Mouse (Mus musculus) lung, embryonic 15.5 days (tissue): ENCODE measurements around the gene Wnt11. TPM values are rescaled to one million over a fixed set of nuclear protein-coding genes. Genes with fewer than 3 reads are reported as not detected.
A peak's percentile ranks its signal among the peaks of the same experiment; 100 is the strongest.

Experiments used
- ATAC-seq: fragments of 200-750 bp; cut with Nextera tagmentation; 2 replicates; pipeline ENCODE4 v1.8.0; 2017; ENCODE audit warnings: moderate number of reproducible peaks, borderline replicate concordance; ENCODE audit not compliant: low FRiP score, low TSS enrichment; ENCODE audit errors: extremely low read depth
- H3K27ac ChIP-seq: fragments of 300-500 bp; sonication (generic); 2 replicates; pipeline ENCODE4 v1.5.1; 2015; ENCODE audit warnings: moderate library complexity, mild to moderate bottlenecking, inconsistent platforms
- H3K27me3 ChIP-seq: fragments of 300-500 bp; sonication (generic); 2 replicates; pipeline ENCODE4 v1.6.1; 2015; ENCODE audit warnings: inconsistent platforms
- H3K36me3 ChIP-seq: fragments of 300-500 bp; sonication (generic); 2 replicates; pipeline ENCODE4 v1.6.1; 2015; ENCODE audit warnings: inconsistent platforms
- H3K4me1 ChIP-seq: fragments of 300-500 bp; sonication (generic); 2 replicates; pipeline ENCODE4 v1.6.1; 2015; ENCODE audit warnings: inconsistent platforms
- H3K4me2 ChIP-seq: fragments of 300-500 bp; sonication (generic); 2 replicates; pipeline ENCODE4 v1.6.1; 2015; ENCODE audit warnings: inconsistent platforms, mild to moderate bottlenecking, moderate library complexity
- H3K4me3 ChIP-seq: fragments of 300-500 bp; sonication (generic); 2 replicates; pipeline ENCODE4 v1.5.1; 2015; ENCODE audit warnings: mild to moderate bottlenecking, inconsistent platforms
- H3K9ac ChIP-seq: fragments of 300-500 bp; sonication (generic); 2 replicates; pipeline ENCODE4 v1.6.1; 2015; ENCODE audit warnings: inconsistent platforms
- H3K9me3 ChIP-seq: fragments of 300-500 bp; sonication (generic); 2 replicates; pipeline ENCODE4 v1.6.1; 2016; ENCODE audit warnings: inconsistent platforms
- WGBS: fragments of 180-500 bp; shearing (Covaris S2); methylation state at CpG from one replicate; pipeline ENCODE4 v1.1.7; 2015; 5-methylcytosine and 5-hydroxymethylcytosine counted together
- polyA plus RNA-seq: library from polyadenylated mRNA; unstranded; fragments of >200 nt; fragmentation: Nextera tagmentation; extraction: Ambion mirVana; gene quantifications from 2 replicates; pipeline ENCODE4 v1.2.1, GENCODE M21; 2015

Wnt11 gene
- 18.9 and 19.8 TPM in 2 replicates for polyA plus RNA-seq

DNA sequence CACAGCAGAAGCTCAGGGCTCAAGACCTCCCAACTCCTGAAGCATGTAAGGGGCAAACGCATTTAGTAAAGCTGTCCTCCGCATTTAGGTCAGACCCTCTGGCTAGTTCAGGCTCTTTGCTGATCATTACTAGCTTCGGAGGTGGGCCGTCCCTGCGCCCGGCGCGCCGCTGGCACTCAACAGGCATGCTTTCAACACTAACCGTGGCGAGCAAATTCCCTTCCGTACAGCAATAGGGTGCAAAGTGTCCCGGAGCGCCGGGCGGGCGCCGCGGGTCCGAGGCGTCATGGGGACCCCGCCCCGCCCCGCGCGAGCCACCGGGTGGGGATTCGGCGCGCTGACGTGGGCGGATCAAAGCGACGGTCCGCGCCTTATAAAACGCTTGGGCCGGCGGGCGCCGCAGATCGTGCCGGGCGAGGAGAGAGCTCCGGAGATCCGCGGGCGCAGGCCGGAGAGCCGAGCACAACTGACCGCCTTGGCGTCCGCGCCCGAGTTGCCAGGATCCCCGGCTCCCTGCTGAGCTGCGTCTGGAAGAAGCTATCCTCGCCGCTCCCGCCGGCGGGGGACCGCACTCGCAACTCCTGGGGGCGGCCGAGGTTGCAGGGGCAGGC lies at the start of gene Wnt11:
Wnt11 (plus strand) TSS at position 402 of the 611 bp plus-strand sequence.
- no peak for ATAC-seq
- H3K9me3 ChIP-seq = no peaks in the 10 kb centered on the region
- H3K4me2 ChIP-seq = peak within 1 kb of the TSS; percentile 99
- H3K9ac ChIP-seq = peak within 1 kb of the TSS; percentile 72
- WGBS = under 1% methylated on average over 66 of the region's 66 CpGs
- peak within 1 kb of the TSS; percentile 23; the same call in 1 of the 2 replicates for H3K27ac ChIP-seq
- peak within 1 kb of the TSS; percentile 64 for H3K4me3 ChIP-seq
- no peaks in the 10 kb centered on the region for H3K36me3 ChIP-seq
- H3K27me3 ChIP-seq = peaks cover 71% of the 10 kb centered on the region
- H3K4me1 ChIP-seq = peaks cover 49% of the 10 kb centered on the region

DNA sequence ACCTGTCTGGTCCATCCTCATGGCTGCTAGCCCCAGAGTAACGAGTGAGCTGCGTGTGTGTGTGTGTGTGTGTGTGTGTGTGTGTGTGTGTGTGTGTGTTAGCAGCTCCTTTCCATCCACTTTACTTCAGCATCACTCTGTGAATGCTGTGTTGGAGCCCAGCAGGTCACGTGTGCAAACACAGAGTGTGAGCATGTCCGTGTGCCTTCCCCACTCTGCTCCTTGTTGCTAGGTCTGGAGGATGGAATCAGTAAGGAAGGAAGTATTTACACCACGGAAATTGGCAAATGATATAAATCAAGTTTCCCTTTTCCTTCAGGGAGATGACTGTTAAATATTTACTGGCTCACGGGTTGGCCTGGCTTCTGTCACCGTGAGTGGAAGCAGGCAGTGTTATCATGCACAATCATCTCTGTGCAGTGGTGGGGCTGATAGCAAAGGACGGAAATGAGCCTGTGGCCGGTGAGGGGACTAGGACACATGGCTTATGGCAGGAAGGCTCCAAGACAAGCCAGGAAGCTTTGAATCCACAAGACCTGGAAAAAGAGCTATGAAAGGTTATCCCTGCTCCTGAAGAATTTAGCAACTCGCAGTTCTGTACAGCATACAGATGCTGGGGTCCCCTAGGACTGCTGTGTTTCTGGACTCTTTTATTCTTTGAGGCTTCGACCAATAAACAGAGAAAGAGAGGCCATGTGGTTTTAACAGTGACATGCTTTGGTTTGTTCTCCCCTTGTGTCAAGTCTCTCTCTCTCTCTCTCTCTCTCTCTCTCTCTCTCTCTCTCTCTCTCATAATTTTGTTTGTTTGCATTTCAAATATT lies 47.9 kb upstream of the Wnt11 start:
- 27% methylated on average over 11 of the region's 11 CpGs for WGBS
- Histone ChIP-seq H3K4me2 (no peak overlapping the region), H3K27ac (no peak overlapping the region)

DNA sequence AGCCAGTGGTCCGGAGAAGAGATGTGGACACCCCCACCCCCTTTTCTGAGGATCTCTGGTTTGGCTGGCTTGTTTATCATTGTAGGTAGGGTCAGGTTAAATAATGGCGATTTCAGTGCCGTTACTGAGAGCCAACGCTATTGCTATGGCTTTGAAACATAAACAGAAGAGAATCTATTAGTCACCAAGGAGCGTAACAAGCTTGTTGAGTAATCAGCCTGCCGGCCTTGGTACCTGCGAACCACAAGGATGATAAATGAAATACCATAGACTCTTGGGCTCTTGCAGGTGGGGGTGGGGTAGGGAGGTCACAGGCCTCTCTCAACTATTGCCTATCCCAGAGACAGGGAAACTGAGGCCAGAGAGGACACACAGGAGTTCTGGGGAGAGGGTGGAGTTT lies 46.2 kb upstream of the Wnt11 start:
- Histone ChIP-seq H3K4me2 (no peak overlapping the region), H3K27me3 (no peaks in the 10 kb centered on the region), H3K36me3 (no peaks in the 10 kb centered on the region), H3K9me3 (no peaks in the 10 kb centered on the region), H3K9ac (no peak overlapping the region), H3K4me1 (peaks cover 26% of the 10 kb centered on the region), H3K4me3 (no peak overlapping the region), H3K27ac (no peak overlapping the region)
- no peak for ATAC-seq
- whole genome bisulfite sequencing = 40% methylated on average over 7 of the region's 7 CpGs

More for the DNA sequence above, 47.9 kb upstream of the Wnt11 start:
- H3K4me3 ChIP-seq = no peak overlapping the region
- no peaks in the 10 kb centered on the region for H3K9me3 ChIP-seq
- H3K36me3 ChIP-seq = no peaks in the 10 kb centered on the region
- peaks cover 35% of the 10 kb centered on the region for H3K4me1 ChIP-seq
- ATAC-seq = no peak
- H3K27me3 ChIP-seq = no peaks in the 10 kb centered on the region
- no peak overlapping the region for H3K9ac ChIP-seq

DNA sequence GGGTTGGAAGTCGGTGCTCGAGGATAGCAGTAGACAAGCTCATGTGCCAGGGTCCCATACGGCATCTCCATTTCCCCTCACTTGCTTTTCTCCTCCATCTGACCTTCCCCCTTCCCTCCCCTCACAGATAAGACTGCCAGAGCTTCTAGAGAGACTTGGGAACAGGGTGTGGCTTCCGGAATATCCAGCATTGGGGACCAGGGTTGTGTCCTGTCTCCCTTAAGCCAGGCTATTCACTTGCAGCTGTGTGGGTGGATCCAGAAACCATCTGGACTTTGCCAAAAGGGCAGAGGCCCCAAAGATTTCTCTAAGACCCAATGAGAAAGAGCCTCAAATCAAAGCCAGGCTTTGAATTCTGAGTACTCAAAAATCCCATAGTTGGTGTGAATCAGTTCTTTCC lies 45.8 kb upstream of the Wnt11 start:
- 56% methylated on average over 4 of the region's 4 CpGs for WGBS
- H3K27ac ChIP-seq = no peak overlapping the region

DNA sequence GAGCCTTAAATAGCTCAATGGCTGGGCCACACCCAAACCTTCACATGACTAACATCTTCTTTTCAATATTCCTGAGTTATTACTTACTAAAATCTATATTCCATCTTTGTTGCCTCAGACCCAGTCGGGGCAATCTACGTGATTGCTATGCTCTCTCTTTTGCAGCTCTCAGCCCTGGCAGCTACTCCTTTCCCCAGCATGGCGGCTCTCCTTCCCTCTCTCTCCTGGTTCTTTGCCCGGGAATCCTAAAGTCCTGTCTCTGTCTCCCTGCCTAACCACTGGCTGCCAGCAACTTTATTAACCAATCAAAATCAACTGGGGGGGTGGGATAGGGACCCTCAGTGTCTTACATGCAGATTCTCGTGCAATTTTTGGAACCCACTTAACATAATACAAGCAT lies 43.0 kb upstream of the Wnt11 start:
- no peaks in the 10 kb centered on the region for H3K27me3 ChIP-seq
- no peak for ATAC-seq
- 77% methylated on average over 5 of the region's 5 CpGs for WGBS

More for the DNA sequence above, 45.8 kb upstream of the Wnt11 start:
- Histone ChIP-seq H3K4me2 (no peak overlapping the region), H3K27me3 (no peaks in the 10 kb centered on the region), H3K4me1 (peaks cover 26% of the 10 kb centered on the region), H3K4me3 (no peak overlapping the region), H3K36me3 (no peaks in the 10 kb centered on the region), H3K9ac (no peak overlapping the region), H3K9me3 (no peaks in the 10 kb centered on the region)
- no peak for ATAC-seq

DNA sequence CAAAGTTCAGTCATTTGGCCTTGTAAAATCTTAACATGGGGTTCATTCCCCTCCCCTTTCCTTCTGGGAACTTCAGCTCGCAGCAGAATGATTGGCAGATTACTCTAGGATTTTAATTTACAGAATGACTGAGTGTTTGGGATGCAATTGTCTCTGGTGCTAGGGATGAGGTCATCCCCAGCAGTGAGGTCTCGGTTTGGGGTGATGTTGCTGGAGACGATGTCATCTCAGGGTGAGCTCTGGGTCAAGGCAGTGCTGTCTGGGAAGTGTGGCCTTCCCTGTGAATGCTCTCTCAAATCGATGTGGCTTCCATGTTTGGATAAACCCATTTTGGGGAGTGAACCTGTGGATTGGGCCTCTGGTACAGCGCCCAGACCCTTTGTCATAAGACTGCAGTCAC lies 41.1 kb upstream of the Wnt11 start:
- no peaks in the 10 kb centered on the region for H3K9me3 ChIP-seq
- H3K27ac ChIP-seq = no peak overlapping the region
- no peak overlapping the region for H3K9ac ChIP-seq
- no peaks in the 10 kb centered on the region for H3K36me3 ChIP-seq
- H3K4me2 ChIP-seq = no peak overlapping the region
- H3K4me3 ChIP-seq = no peak overlapping the region
- no peak for ATAC-seq
- H3K4me1 ChIP-seq = peaks cover 21% of the 10 kb centered on the region
- 46% methylated on average over 5 of the region's 5 CpGs for WGBS
- H3K27me3 ChIP-seq = no peaks in the 10 kb centered on the region

More for the DNA sequence above, 43.0 kb upstream of the Wnt11 start:
- no peak overlapping the region for H3K9ac ChIP-seq
- no peak overlapping the region for H3K4me2 ChIP-seq
- no peak overlapping the region for H3K4me3 ChIP-seq
- H3K4me1 ChIP-seq = peaks cover 9% of the 10 kb centered on the region
- H3K9me3 ChIP-seq = no peaks in the 10 kb centered on the region
- H3K27ac ChIP-seq = no peak overlapping the region
- no peaks in the 10 kb centered on the region for H3K36me3 ChIP-seq

DNA sequence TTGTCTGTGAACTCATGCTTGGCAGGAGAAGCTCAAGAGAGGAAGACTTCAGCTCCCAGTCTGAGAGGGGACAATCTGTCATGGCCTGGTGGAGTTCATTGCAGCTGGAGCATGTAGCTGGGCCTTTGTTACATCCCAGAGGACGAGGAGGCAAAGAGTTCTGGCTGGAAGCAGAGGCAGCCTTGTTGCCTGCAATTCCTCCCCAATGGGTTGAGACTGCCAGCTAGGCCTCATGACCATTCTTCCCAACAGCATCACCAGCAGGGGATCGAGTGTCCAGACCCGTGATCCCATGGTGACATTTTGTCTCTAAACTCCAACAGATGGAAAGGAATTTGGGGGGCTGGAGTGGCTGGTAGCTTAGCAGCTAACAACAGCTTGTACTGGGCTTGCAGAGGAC lies 40.5 kb upstream of the Wnt11 start:
- H3K36me3 ChIP-seq = no peaks in the 10 kb centered on the region
- H3K27ac ChIP-seq = no peak overlapping the region
- ATAC-seq = no peak
- no peak overlapping the region for H3K4me3 ChIP-seq
- H3K9ac ChIP-seq = no peak overlapping the region
- 67% methylated on average over 3 of the region's 3 CpGs for WGBS
- no peak overlapping the region for H3K4me2 ChIP-seq
- peaks cover 23% of the 10 kb centered on the region for H3K4me1 ChIP-seq
- H3K27me3 ChIP-seq = no peaks in the 10 kb centered on the region
- H3K9me3 ChIP-seq = no peaks in the 10 kb centered on the region

DNA sequence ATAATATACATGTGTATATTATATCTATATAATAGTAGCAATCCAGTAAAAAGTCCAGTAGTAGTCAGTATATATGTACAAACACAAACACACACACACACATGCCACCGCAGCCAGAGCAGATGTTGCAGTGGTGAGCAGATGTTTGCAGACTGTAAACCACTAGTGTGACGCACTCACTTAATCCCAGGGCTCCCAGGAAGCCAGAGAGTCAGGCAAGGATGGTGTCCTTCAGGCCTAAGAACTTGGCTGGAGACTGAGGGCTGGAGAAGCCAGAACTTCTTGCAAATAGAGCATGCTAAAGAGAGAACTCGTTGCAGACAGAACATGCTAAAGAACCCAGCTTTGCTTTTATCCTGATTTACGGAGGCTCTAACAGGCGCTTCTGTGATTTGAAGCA lies 39.3 kb upstream of the Wnt11 start:
- H3K36me3 ChIP-seq = no peaks in the 10 kb centered on the region
- WGBS = 73% methylated on average over 5 of the region's 5 CpGs

DNA sequence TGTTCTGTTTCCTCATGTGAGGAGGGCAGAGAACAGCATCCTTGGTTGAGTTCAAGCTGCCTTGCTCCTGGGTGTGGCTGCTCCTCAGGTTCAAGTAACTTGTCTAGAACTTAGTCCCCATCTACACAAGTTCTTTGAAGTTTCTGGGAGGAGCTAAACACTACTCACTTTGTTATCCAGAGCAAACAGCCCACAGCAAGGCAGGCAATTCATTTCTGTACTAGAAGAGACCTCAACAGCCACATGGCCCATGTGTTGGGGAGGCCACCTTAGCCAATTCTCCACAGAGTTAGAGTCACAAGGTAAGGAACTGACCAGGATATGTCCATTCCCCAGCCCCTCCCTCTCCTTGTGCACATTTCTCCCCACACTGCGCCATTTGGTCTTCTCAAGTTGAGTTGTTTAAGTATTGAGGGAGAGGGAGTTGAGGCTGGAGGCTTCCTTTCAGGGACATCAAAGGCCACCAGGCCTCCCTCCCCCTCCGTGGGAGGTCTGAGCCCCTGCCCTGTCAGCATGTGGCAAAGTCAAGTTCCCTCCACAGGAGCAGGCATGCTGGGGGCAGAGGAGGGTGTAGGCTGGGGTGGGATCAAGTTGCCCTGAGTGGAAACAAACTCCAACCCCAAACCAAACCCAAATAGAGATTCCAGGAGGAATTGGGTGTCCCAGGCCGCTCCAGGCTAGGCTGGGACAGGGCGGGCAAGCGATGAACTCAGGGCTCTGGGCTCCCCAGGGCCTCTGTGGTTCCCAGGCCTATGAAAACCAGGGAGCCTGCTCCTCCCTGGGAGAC lies 37.4 kb upstream of the Wnt11 start:
- H3K4me2 ChIP-seq = no peak overlapping the region
- WGBS = 37% methylated on average over 5 of the region's 5 CpGs
- ATAC-seq = peak; percentile 35

More for the DNA sequence above, 39.3 kb upstream of the Wnt11 start:
- Histone ChIP-seq H3K4me3 (no peak overlapping the region), H3K9me3 (no peaks in the 10 kb centered on the region), H3K4me1 (peaks cover 23% of the 10 kb centered on the region), H3K4me2 (no peak overlapping the region), H3K27ac (no peak overlapping the region), H3K27me3 (no peaks in the 10 kb centered on the region), H3K9ac (no peak overlapping the region)
- ATAC-seq = no peak

DNA sequence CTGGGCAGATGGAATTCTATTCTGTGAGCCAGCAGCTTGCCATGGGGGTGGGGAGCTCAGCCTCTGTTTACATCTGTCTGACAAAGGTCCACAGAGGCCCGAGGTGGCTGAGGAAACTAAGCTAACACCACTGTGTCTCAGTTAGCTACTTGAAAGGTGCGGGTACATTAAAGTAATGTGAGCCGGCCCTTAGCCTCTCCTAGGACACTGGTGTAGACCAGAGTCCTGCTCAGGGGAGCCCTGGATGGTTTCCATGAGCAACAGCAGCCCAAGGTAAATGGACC lies 36.8 kb upstream of the Wnt11 start:
- Histone ChIP-seq H3K9ac (no peak overlapping the region), H3K9me3 (no peaks in the 10 kb centered on the region), H3K4me2 (no peak overlapping the region), H3K4me1 (peaks cover 23% of the 10 kb centered on the region), H3K27ac (0 out of 2 replicates have a peak overlapping the region, but pooled peaks have one; percentile 29), H3K27me3 (no peaks in the 10 kb centered on the region), H3K36me3 (no peaks in the 10 kb centered on the region), H3K4me3 (no peak overlapping the region)
- ATAC-seq = no peak
- WGBS = 15% methylated on average over 3 of the region's 3 CpGs

More for the DNA sequence above, 37.4 kb upstream of the Wnt11 start:
- Histone ChIP-seq H3K27ac (0 out of 2 replicates have a peak overlapping the region, but pooled peaks have one; percentile 29), H3K9me3 (no peaks in the 10 kb centered on the region), H3K27me3 (no peaks in the 10 kb centered on the region), H3K9ac (no peak overlapping the region), H3K36me3 (no peaks in the 10 kb centered on the region), H3K4me1 (peaks cover 23% of the 10 kb centered on the region), H3K4me3 (no peak overlapping the region)

DNA sequence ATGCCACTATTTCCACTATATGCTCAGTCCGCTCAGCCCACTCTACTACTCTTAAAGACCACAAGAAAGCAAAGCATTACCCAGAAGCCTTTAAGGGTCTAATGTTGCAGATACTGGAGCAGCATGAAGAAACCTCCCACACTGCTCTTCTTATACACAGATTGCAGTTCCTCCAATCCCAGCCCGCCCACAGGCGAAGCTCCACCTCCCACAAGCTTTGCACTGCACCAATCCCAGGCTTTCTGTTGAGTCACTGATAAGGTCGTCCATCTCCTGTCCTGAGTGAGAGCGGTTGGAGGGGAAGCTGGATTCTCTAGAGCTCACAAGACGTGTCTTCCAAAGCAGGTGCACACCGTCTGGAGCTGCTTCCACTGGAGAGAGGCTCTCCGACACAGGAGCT lies 34.5 kb upstream of the Wnt11 start:
- Histone ChIP-seq H3K9ac (no peak overlapping the region), H3K27me3 (no peaks in the 10 kb centered on the region), H3K4me3 (no peak overlapping the region), H3K36me3 (no peaks in the 10 kb centered on the region), H3K9me3 (no peaks in the 10 kb centered on the region), H3K4me2 (no peak overlapping the region), H3K4me1 (peaks cover 22% of the 10 kb centered on the region), H3K27ac (no peak overlapping the region)
- WGBS = 53% methylated on average over 8 of the region's 8 CpGs
- ATAC-seq = no peak

DNA sequence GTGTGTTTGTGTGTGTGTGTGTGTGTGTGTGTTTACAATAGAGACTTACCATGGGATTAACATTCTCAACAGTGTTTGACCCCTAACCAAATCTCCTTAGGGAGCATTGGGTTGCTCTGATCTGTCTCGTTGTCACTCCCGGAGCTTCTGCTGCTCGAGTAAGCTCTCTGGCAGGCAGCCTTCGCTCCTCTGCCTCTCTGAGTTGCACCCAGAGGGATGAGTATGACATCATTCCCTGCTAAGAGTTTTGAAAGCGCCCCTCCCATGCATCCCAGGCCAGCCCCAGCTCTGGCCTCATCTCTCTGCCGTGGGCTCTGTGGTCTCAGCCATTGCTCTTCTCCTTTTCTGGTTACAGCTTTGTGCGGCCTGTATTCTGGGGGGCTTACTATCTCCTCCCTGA lies 33.8 kb upstream of the Wnt11 start:
- H3K4me3 ChIP-seq = no peak overlapping the region
- no peaks in the 10 kb centered on the region for H3K27me3 ChIP-seq
- H3K4me2 ChIP-seq = no peak overlapping the region
- H3K27ac ChIP-seq = no peak overlapping the region
- H3K36me3 ChIP-seq = no peaks in the 10 kb centered on the region
- no peak overlapping the region for H3K9ac ChIP-seq
- no peaks in the 10 kb centered on the region for H3K9me3 ChIP-seq
- H3K4me1 ChIP-seq = peaks cover 22% of the 10 kb centered on the region
- 46% methylated on average over 7 of the region's 7 CpGs for WGBS
- no peak for ATAC-seq
